Mouse (Mus musculus) right cerebral cortex, postnatal 10 days (tissue): ENCODE results near the gene Cldn13.

ENCODE experiments used
- DNase-seq, 2 experiments: peaks; one replicate each; pipeline ENCODE4 v3.0.0; 2021; ENCODE audit warnings: low spot score in 2 of 2

Cldn13 gene

GRCm38 (mm10) chr5:134892717-134893116, 22.6 kb downstream of the Cldn13 start:
- DNase-seq, result no peak

GRCm38 (mm10) chr5:134891552-134891951, 23.8 kb downstream of the Cldn13 start:
- DNase-seq, result no peak

- no peak for DNase-seq
Observed at GRCm38 (mm10) chr5:134890601-134891054, 24.7 kb downstream of the Cldn13 start.

DNA sequence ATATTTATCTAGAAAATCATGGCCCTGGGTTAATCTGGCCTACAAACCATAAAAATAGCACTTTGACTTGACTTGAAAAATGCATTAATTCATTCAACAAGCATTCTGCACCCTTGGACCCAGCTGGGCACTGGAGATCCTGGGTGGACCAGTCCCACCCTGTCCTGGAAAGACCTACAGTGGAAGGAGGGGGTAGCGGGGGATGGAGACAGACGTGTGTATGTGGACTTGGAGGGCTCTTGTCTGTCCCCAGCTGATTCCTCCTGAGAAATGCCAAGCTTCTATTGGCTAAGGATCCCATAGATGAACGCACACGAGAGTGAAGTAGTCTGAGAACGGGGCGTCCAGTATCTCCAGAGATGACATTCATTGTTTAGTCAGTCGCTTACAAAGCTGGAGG, 26.8 kb downstream of the Cldn13 start:
- DNase-seq, result no peak

DNA sequence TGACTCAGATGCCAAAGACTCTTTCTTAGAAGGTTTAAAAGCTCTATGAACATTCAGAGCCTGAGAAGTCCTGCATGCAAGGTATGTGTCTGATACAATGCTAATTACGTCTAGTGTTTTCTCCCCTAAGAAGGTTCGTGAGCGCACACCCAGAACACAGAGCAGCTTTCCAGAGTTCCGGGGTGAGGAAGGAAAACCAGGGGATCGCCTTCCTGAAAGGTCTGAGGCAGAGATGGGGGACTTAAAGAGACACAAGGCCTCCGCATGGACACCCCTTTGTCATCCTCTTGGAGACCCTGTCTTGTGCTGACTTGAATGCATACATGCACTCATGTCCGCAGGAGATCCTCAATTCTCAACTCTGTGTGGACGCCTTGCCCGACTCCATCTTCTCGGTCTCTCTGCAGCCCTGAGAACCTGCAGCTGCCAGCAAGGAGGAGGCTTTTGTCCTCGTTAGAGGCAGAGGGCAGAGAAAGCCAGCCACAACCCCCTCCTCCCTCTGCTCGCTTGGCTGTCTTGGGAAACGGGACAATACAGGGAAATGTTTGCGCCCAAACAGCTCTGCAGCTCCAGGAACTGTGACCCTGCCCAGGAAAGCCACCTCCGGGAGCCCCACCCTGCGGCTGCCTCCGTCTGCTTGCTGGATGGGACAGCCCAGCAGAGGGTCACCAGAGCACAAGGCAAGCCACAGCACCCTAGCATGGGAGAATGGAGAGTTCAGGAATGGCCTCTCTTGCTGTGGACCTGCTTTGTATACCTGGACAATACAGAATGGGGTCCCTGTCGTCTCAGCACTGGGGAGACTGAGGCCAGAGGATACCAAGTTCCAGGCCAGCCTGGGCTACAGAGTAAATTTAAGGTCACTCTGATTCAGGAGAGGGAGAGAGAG, 27.6 kb downstream of the Cldn13 start:
- DNase-seq, result no peak

DNA sequence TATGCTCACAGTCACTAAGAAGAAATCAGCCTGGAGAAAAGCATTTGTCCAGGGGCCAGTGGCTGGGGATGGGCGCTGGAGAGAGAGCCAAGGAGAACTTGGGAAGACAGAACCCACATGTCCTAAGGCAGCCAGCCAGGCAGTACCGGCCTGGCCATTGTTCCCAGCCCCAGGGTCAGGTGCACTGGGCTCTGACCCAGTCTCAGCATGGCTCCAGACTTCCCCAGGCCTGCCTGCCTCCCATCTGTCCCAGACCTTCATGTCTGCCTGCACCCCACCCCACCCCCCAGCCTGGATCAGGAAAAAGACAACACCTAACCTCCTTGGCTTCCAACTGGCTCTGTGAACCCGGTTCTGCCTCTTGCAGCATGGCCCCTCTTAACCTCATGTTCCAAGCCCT, 32.2 kb downstream of the Cldn13 start:
- DNase-seq, result peak in 1 of 2 experiments; percentile 29

- DNase-seq, result no peak
Observed at GRCm38 (mm10) chr5:134876801-134877200, 38.5 kb downstream of the Cldn13 start.

DNA sequence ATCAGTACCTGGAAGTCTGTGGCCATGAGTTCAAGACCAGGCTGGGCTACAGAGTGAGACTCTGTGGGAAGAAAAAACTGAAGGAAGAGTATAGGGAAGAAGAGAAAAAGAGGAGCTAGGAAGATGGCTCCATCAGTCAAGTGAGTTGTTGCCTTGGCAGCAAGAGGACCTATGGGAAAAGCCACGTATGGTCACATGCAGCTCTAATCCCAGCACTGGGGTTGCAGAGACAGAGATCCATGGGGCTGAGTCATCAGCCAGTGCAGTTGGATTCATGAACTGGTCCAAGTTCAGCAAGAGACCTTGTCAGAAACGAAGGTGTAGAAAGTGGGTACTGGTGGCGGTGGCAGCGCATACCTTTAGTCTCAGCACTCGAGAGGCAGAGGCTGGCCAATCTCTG, 40.1 kb downstream of the Cldn13 start:
- DNase-seq, result no peak

DNA sequence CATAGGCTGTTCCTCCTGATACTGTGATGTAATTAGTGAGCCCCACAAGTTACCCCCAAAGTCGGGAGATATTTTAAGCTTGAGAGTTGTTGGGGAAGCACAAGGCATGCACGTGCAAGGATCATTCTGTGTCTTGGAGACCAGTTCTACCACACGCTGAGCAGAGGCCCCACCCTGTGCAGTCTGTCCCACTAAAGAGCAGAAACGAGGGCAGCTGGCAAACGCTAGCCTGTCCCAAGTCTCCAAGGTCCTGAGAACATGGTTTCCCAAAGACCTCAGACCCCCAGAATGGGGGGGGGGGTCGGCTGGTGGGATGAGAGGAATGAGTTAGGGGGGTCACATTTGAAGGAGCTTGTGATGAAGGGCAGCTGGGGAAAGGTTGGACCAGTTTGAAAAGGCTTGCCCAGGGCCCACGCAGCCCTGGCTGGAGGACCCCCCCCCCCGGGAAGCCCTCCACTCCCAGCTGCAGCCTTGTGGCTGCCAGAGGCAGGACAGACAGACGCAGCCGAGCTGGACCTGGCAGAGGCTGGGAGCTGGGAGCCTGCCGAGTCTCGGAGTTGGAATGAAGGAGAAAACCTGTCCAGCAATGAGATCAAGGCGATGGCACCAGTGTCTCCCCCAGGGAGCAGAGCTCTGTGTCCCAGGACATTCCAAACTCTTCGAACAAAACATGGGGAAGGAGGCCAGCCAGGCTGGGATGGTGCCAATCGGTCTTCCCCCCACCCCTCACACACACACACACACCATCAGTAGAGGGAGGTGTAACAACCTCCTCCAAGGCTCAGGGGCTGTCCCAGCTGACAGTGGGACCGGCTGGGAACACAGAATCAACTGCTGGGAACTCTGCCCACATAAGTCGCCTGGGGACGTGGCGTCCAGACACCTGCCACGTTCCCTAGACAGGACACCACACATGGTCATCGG, 41.1 kb downstream of the Cldn13 start:
- DNase-seq, result peak; percentile 64 to 71

- DNase-seq, result no peak
Observed at GRCm38 (mm10) chr5:134873034-134873433, 42.3 kb downstream of the Cldn13 start.

GRCm38 (mm10) chr5:134872597-134872996, 42.7 kb downstream of the Cldn13 start:
- no peak for DNase-seq

DNA sequence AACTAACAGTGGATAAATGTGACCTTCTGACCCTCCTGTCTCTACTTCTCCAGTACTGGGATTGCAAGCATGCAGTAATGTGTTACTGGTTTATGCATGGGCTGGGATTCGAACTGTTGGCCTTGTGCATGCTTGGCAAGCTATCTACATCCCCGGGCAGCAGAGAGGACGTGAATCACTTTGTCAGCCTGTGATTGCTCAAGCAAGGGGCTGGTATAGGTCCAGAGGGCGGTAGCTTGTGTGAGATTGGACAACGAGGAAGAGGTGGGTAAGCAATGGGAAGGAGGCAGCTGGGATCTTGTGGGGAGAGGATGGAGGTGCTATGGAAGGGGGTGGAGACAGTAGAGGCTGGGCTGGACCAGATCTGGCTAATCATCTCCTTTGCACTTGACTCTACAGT, 46.8 kb downstream of the Cldn13 start:
- DNase-seq, result no peak

- no peak for DNase-seq
Observed at GRCm38 (mm10) chr5:134867320-134868144, 47.8 kb downstream of the Cldn13 start.

- DNase-seq, result peak; percentile 40 to 59
Observed at GRCm38 (mm10) chr5:134865158-134865557, 50.2 kb downstream of the Cldn13 start.
